Mouse (Mus musculus): Measurements from ENCODE around the gene Krtap9-3.
"Not testable (repeated sequence)": the region's sequence is repeated elsewhere in the genome, so short reads cannot be mapped to it uniquely, and the experiment has no call there.

DNA sequence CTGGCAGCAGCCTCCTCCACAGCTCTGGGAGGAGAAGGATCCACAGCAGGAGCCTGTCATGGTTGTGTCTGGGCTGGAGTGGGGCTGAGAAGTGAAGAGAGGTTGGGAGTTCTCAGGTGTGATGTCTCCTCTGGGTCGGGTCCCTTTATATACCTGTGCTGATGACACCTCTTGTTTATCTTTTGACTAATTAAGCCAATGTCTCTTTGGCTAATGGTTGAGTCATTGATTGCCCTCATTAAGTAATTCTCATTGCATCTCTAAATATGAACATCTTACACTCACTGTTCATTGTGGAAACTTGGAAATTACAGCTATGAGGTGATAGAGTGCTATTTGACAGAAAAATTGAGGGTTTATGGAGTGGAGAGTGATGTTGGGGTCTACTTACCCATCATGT is 5.3 kb upstream of the Krtap9-3 start, which contains the start of gene Gm11938:
- not testable (repeated sequence) for TF ChIP-seq CTCF (IDR thresholded peaks at IDR 0.05; ENCODE audit: borderline replicate concordance, control insufficient read depth, extremely low read depth, insufficient read depth, low read length, poor library complexity); POLR2A (IDR thresholded peaks at IDR 0.05; ENCODE audit: control insufficient read depth, extremely low read depth, insufficient read depth, low read length, poor library complexity)
